Mouse (Mus musculus) intestine, embryonic 14.5 days (tissue): Measurements from ENCODE around the gene Zc3h7b. TPM values are rescaled to one million over a fixed set of nuclear protein-coding genes. Genes with fewer than 3 reads are reported as not detected.
A peak's percentile ranks its signal among the peaks of the same experiment; 100 is the strongest.

Experiments
- ATAC-seq: fragments of 200-750 bp; cut with Nextera tagmentation; replicated peaks from 2 replicates; pipeline ENCODE4 v1.8.0; 2017; ENCODE audit warnings: low read depth, moderate number of reproducible peaks, moderate TSS enrichment, moderate library complexity; ENCODE audit not compliant: low FRiP score, low TSS enrichment
- DNase-seq: peaks from one replicate; pipeline ENCODE4 v3.0.0-alpha.2; 2018; ENCODE audit warnings: low spot score
- H3K27ac ChIP-seq: fragments of 300-500 bp; sonication (generic); 2 replicates; pipeline ENCODE4 v1.5.1; 2014; ENCODE audit warnings: low read depth, mild to moderate bottlenecking, control low read depth
- H3K27me3 ChIP-seq: fragments of 300-500 bp; sonication (generic); replicated peaks from 2 replicates; pipeline ENCODE4 v1.6.1; 2014; ENCODE audit warnings: low read length, control low read depth; ENCODE audit not compliant: control insufficient read depth, insufficient read depth
- H3K36me3 ChIP-seq: fragments of 300-500 bp; sonication (generic); 2 replicates; pipeline ENCODE4 v1.6.1; 2014; ENCODE audit warnings: low read length, control low read depth; ENCODE audit not compliant: control insufficient read depth, insufficient read depth
- H3K4me1 ChIP-seq: fragments of 300-500 bp; sonication (generic); replicated peaks from 2 replicates; pipeline ENCODE4 v1.6.1; 2014; ENCODE audit warnings: low read length, control low read depth, mixed read lengths; ENCODE audit not compliant: control insufficient read depth, insufficient read depth
- H3K4me2 ChIP-seq: fragments of 300-500 bp; sonication (generic); 2 replicates; pipeline ENCODE4 v1.6.1; 2014; ENCODE audit warnings: low read length
- H3K4me3 ChIP-seq: fragments of 300-500 bp; sonication (generic); 2 replicates; pipeline ENCODE4 v1.5.1; 2014; ENCODE audit warnings: low read depth, low read length, control low read depth, mixed read lengths
- H3K9ac ChIP-seq: fragments of 300-500 bp; sonication (generic); 2 replicates; pipeline ENCODE4 v1.6.1; 2014; ENCODE audit warnings: mild to moderate bottlenecking, low read length
- H3K9me3 ChIP-seq: fragments of 300-500 bp; sonication (generic); 2 replicates; pipeline ENCODE4 v1.6.1; 2016; ENCODE audit warnings: low read length, control low read depth; ENCODE audit not compliant: control insufficient read depth
- WGBS: fragments of 180-500 bp; shearing (Covaris S2); extraction: QIAGEN DNeasy Blood & Tissue Kit; methylation state at CpG from one replicate; pipeline ENCODE4 v1.1.7; 2014; 5-methylcytosine and 5-hydroxymethylcytosine counted together
- polyA plus RNA-seq: library from polyadenylated mRNA; unstranded; fragments of >200 nt; fragmentation: Nextera tagmentation; extraction: Ambion mirVana; gene quantifications from 2 replicates; pipeline ENCODE4 v1.2.1, GENCODE M21; 2014

Zc3h7b gene
- polyA plus RNA-seq, 1 experiment from 2014 or later, result 31.2 TPM

DNA sequence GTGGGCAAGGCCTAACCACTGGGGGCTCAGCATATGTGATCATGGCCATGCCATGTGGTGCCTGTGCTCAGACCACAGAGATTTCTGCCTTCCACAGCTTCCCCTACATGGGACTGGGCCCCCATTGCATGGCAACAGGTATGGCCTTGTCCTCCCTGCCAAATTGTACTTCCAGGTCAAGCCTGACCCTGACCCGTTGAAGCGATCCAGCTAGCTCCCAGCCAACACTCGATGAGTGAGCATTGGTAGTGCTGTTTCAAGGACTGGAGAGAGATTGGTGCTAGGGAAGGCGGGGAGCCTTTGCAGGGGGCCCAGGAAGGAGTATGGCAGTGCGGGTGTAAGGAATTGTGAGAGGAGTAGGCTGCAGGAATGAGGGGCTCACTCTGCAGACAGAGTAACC, 21.6 kb downstream of the Zc3h7b start:
- Histone ChIP-seq H3K9ac (no peak overlapping the region), H3K4me1 (no peaks in the 10 kb centered on the region), H3K9me3 (no peaks in the 10 kb centered on the region), H3K36me3 (peaks cover 36% of the 10 kb centered on the region), H3K4me2 (no peak overlapping the region), H3K27me3 (no peaks in the 10 kb centered on the region), H3K4me3 (no peak overlapping the region), H3K27ac (no peak overlapping the region)
- ATAC-seq (no peak), DNase-seq (no peak)
- WGBS, result 92% methylated on average over 5 of the region's 5 CpGs

DNA sequence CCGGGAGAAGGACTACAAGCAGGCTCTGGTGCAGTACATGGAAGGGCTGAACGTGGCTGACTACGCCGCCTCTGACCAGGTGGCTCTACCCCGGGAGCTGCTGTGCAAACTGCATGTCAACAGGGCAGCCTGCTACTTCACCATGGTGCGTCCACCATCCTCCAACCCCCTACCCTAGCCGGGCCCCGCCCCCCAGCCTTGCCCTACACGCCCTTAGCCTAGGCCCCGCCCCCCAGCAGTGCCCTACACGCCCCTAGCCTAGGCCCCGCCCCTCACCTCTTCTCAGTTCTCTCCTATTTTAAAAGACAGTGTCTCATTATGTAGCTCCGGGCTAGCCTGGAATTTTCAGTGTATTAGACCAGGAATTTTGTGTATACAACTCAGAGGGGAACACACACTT, 24.2 kb downstream of the Zc3h7b start:
- Histone ChIP-seq H3K4me1 (no peaks in the 10 kb centered on the region), H3K27me3 (no peaks in the 10 kb centered on the region), H3K27ac (no peak overlapping the region), H3K9ac (no peak overlapping the region), H3K4me2 (no peak overlapping the region), H3K36me3 (peaks cover 56% of the 10 kb centered on the region), H3K9me3 (no peaks in the 10 kb centered on the region), H3K4me3 (no peak overlapping the region)
- WGBS, result 56% methylated on average over 13 of the region's 13 CpGs
- ATAC-seq (0 out of 2 replicates have a peak, but pooled peaks have one; percentile 37), DNase-seq (no peak)

DNA sequence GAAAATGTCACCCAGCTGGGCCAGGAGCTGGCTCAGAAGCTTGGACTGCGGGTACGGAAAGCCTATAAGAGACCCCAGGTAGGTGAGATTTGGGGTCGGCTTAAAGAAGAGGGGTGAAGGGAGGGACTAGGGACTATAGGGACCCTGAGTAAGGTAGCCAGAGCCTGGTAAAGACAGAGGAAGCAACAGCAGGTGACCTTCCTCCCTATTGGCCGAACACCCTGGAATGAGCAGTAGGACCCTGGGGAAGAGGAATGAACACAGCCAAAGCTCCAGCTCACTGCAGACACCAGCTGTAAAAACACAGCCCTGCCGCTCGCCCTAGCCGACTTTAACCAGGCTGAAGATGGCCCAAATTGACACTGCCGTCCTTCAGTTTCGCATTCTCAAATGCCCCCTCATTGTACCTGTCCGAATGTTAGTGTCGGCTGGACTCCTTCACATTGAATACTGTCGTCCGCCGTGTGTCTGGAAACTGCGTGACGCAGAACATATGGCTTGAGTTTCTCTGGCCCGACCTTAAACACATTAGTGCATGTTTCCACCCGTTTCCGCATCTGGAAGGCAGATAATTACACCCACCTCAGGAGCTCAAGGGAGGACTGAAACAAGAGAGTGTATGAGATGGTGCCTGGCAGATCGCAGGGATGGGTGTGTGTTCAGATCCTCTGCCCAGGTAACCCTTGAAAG, 27.7 kb downstream of the Zc3h7b start:
- DNase-seq, result no peak
- Histone ChIP-seq H3K4me3 (no peak overlapping the region), H3K27me3 (no peaks in the 10 kb centered on the region), H3K36me3 (peaks cover 92% of the 10 kb centered on the region), H3K9ac (no peak overlapping the region), H3K4me1 (no peaks in the 10 kb centered on the region), H3K4me2 (no peak overlapping the region), H3K27ac (no peak overlapping the region), H3K9me3 (no peaks in the 10 kb centered on the region)
- ATAC-seq, result no peak
- WGBS, result 62% methylated on average over 20 of the region's 20 CpGs

DNA sequence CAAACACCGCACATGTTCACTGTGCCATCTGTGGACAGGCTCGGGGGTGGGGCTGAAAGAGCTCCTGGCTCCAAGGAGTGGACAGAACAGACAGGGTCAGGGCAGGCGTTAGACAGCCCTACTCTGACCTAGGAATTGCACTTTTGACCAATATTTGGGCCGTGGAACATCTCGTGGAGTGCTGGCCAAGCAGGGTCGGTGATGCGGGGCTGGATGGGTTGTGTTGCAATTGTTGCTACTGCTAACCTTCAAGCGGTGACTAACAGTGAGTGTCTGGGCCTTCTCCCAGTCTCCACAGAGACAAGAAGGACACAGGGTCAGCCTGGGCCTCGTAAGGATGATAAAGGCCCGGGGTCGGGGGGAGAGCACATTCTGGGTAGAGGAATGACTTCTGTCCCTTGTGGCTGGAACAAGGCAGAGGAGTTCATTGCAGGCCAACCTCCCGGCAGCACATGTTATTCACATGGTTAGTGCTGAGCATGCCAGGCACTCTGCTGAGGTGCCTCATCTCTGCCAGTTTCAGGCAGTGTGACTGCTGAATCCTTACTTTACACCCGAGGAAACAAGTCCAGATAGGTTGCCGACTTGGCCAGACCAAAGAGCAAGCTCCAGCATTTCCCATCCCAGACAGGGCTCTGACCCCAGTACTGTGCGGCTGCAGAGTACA, 29.8 kb downstream of the Zc3h7b start:
- no peak overlapping the region for H3K9ac ChIP-seq
- no peaks in the 10 kb centered on the region for H3K9me3 ChIP-seq
- H3K27me3 ChIP-seq, result no peaks in the 10 kb centered on the region
- WGBS, result 88% methylated on average over 15 of the region's 15 CpGs
- no peaks in the 10 kb centered on the region for H3K4me1 ChIP-seq
- H3K27ac ChIP-seq, result no peak overlapping the region
- H3K4me2 ChIP-seq, result no peak overlapping the region
- no peak overlapping the region for H3K4me3 ChIP-seq
- peaks cover 93% of the 10 kb centered on the region for H3K36me3 ChIP-seq
- no peak for ATAC-seq
- DNase-seq, result no peak

DNA sequence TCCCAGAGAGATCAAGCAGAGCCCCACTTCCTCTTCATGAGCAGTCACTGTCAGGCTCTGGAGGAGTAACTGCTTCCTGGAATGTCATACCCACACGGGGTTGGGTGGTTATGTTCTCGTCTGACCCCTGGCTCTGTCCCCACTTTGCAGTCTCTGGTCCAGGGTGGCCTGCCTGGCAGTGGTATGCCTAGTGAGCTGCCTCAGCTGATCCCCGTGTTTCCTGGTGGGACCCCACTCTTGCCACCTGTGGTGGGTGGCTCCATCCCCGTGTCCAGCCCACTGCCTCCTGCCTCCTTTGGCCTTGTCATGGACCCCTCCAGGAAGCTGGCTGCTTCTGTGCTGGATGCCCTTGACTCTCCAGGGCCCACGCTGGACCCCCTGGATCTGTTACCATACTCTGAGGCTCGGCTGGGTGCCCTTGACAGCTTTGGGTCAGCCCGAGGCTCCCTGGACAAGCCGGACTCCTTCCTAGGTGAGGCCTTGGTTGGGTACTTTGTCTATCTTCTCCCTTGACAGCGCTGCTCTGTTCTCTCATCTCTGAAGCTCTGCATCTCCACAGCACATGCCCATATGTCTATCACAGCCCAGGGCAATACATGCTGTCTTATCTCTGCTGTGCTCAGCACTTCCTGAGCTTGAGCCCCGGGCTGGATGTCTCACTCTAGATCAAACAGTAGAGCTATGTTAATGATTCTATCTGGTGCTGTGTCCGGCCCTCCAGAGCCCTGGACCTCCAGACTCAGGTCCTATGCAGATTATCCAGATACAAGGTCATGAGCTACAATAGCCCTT, 32.0 kb downstream of the Zc3h7b start:
- Histone ChIP-seq H3K27me3 (no peaks in the 10 kb centered on the region), H3K27ac (no peak overlapping the region), H3K9me3 (no peaks in the 10 kb centered on the region), H3K4me3 (no peak overlapping the region), H3K9ac (no peak overlapping the region), H3K36me3 (peaks cover 100% of the 10 kb centered on the region), H3K4me2 (no peak overlapping the region), H3K4me1 (no peaks in the 10 kb centered on the region)
- DNase-seq (no peak), ATAC-seq (no peak)
- 86% methylated on average over 11 of the region's 11 CpGs for WGBS

DNA sequence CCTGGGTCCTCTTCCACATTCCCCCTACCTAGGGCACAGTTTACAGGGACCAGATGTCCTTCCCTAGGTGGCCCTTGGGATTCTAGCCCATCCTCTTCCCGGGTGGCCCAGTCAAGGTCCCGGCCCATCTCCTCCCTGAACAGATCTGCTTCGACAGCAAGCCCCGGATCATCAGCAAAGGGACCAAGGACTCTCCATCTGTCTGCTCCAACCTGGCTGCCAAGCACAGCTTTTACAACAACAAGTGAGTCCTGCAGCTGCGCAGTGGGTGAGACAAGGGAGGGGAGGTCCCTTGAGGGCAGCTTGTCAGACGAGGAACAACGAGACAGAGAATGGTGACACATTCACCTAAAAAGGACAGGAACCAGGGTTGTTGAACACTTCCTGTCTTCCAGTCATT, 37.0 kb downstream of the Zc3h7b start:
- Histone ChIP-seq H3K36me3 (peaks cover 95% of the 10 kb centered on the region), H3K9me3 (no peaks in the 10 kb centered on the region), H3K4me3 (no peak overlapping the region), H3K4me2 (no peak overlapping the region), H3K27me3 (no peaks in the 10 kb centered on the region), H3K4me1 (no peaks in the 10 kb centered on the region), H3K9ac (no peak overlapping the region), H3K27ac (no peak overlapping the region)
- ATAC-seq, result no peak
- WGBS, result 89% methylated on average over 7 of the region's 7 CpGs
- no peak for DNase-seq

DNA sequence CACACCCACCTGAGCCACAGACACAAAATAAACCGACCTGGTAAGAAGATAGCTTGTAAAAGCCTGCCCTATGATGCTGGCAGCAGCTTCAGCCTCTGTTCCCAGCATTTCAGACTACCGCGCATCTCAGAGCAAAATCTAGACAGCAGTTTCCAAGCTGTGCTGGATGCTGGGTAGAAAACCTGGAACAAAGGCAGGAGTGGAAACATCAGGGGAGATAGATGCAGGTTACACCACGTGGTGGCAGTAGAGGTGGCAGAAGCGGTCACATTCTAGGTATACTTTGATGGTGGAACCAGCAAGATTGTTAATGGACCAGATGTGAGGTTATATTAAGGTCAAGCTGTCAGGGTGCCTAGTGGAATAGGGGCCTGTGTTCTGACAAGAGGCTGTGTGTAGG, 39.9 kb downstream of the Zc3h7b start:
- Histone ChIP-seq H3K36me3 (peaks cover 90% of the 10 kb centered on the region), H3K9me3 (no peaks in the 10 kb centered on the region), H3K4me3 (no peak overlapping the region), H3K9ac (no peak overlapping the region), H3K4me1 (no peaks in the 10 kb centered on the region), H3K4me2 (no peak overlapping the region), H3K27me3 (no peaks in the 10 kb centered on the region), H3K27ac (no peak overlapping the region)
- DNase-seq (peak; percentile 56), ATAC-seq (no peak)
- 63% methylated on average over 5 of the region's 5 CpGs for WGBS

DNA sequence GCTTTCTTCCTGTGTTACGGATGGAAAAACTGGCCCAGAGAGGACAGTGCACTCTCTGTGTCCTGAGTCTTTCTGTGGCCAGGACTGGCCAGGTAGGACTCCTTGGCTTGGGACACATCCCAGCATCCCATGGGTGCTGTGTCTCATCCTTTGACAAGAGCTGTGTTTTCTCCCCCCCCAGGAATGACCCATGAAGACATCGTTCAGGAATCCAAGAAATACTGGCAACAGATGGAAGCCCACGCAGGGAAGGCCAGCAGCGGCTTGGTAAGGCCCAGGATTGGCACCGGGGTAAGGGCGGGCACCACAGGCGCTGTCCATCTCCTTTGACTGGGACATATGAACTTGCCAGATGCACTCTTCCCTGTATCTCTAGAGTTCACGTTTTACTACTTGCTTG, 40.8 kb downstream of the Zc3h7b start:
- whole genome bisulfite sequencing, result 90% methylated on average over 8 of the region's 8 CpGs
- DNase-seq, result no peak
- H3K36me3 ChIP-seq, result peaks cover 83% of the 10 kb centered on the region

More for the DNA sequence above, 40.8 kb downstream of the Zc3h7b start:
- H3K4me1 ChIP-seq, result no peaks in the 10 kb centered on the region
- H3K4me3 ChIP-seq, result no peak overlapping the region
- H3K27me3 ChIP-seq, result no peaks in the 10 kb centered on the region
- H3K27ac ChIP-seq, result no peak overlapping the region
- H3K9ac ChIP-seq, result no peak overlapping the region
- ATAC-seq, result no peak
- H3K4me2 ChIP-seq, result no peak overlapping the region
- no peaks in the 10 kb centered on the region for H3K9me3 ChIP-seq
